Mouse (Mus musculus) megakaryocyte, adult 5-6 weeks (primary cell): ENCODE measurements around the gene Otud7b. TPM values are rescaled to one million over a fixed set of nuclear protein-coding genes. Genes with fewer than 3 reads are reported as not detected.

Experiments
- total RNA-seq, 2 experiments: library from RNA; stranded (forward) in 1 of 2; stranded (reverse) in 1 of 2; fragments of 153-499, 151-499 nt in 1 of 2; fragments of 221-1000, 200-1000 nt in 1 of 2; gene quantifications; 2 replicates each; pipeline versions ENCODE4 v1.2.3 to v1.2.4; 2015 to 2017

Gene Otud7b
- total RNA-seq, 2 experiments from 2014 or later = 1.2 to 3.1 TPM

Other genes with a start within 250 kb of the Otud7b start
- 27.3 and 29.1 TPM in 2 replicates for gene Prpf3, start 248.6 kb upstream of the Otud7b start, total RNA-seq (2015)
- 15.7 and 25.9 TPM in 2 replicates for gene Prpf3, start 248.6 kb upstream of the Otud7b start, total RNA-seq (2017)
- 143 and 165 TPM in 2 replicates for gene Mrps21, start 233.0 kb upstream of the Otud7b start, total RNA-seq (2015)
- gene Mrps21, start 233.0 kb upstream of the Otud7b start, total RNA-seq (2017) = 333 and 410 TPM in 2 replicates
- 1.0 and 1.2 TPM in 2 replicates for gene Ciart, start 222.3 kb upstream of the Otud7b start, total RNA-seq (2015)
- 0.85 and 1.6 TPM in 2 replicates for gene Ciart, start 222.3 kb upstream of the Otud7b start, total RNA-seq (2017)
- gene BC028528, start 212.5 kb upstream of the Otud7b start, total RNA-seq (2015) = 88.2 and 97.9 TPM in 2 replicates
- gene BC028528, start 212.5 kb upstream of the Otud7b start, total RNA-seq (2017) = 114 and 117 TPM in 2 replicates
- 28.3 and 31.4 TPM in 2 replicates for gene Aph1a, start 210.6 kb upstream of the Otud7b start, total RNA-seq (2015)
- 38.9 and 39.2 TPM in 2 replicates for gene Aph1a, start 210.6 kb upstream of the Otud7b start, total RNA-seq (2017)
- not detected in 2 replicates for gene Car14, start 199.8 kb upstream of the Otud7b start, total RNA-seq (2015)
- gene Car14, start 199.8 kb upstream of the Otud7b start, total RNA-seq (2017) = not detected in 2 replicates
- gene Anp32e, start 175.3 kb upstream of the Otud7b start, total RNA-seq (2015) = 88.7 and 117 TPM in 2 replicates
- gene Anp32e, start 175.3 kb upstream of the Otud7b start, total RNA-seq (2017) = 250 and 285 TPM in 2 replicates
- 116 and 124 TPM in 2 replicates for gene Plekho1, start 108.5 kb upstream of the Otud7b start, total RNA-seq (2015)
- gene Plekho1, start 108.5 kb upstream of the Otud7b start, total RNA-seq (2017) = 104 and 119 TPM in 2 replicates
- 23.8 and 31.2 TPM in 2 replicates for gene Vps45, start 46.1 kb upstream of the Otud7b start, total RNA-seq (2015)
- gene Vps45, start 46.1 kb upstream of the Otud7b start, total RNA-seq (2017) = 9.5 and 11.6 TPM in 2 replicates
- 0.09 TPM in 1 of 2 replicates, not detected in the other for gene Mtmr11, start 57.5 kb downstream of the Otud7b start, total RNA-seq (2015)
- not detected in 2 replicates for gene Mtmr11, start 57.5 kb downstream of the Otud7b start, total RNA-seq (2017)
- 51.0 and 64.8 TPM in 2 replicates for gene Sf3b4, start 67.8 kb downstream of the Otud7b start, total RNA-seq (2015)
- 15.4 and 16.3 TPM in 2 replicates for gene Sf3b4, start 67.8 kb downstream of the Otud7b start, total RNA-seq (2017)
- gene Sv2a, start 76.6 kb downstream of the Otud7b start, total RNA-seq (2015) = 0.09 and 0.11 TPM in 2 replicates
- gene Sv2a, start 76.6 kb downstream of the Otud7b start, total RNA-seq (2017) = 0.07 TPM in 1 of 2 replicates, not detected in the other
- gene Bola1, start 115.2 kb downstream of the Otud7b start, total RNA-seq (2015) = 11.9 and 14.2 TPM in 2 replicates
- gene Bola1, start 115.2 kb downstream of the Otud7b start, total RNA-seq (2017) = 9.9 and 12.1 TPM in 2 replicates
- gene Hist2h2ab, start 115.3 kb downstream of the Otud7b start, total RNA-seq (2015) = 6.0 and 6.9 TPM in 2 replicates
- 70.6 and 78.2 TPM in 2 replicates for gene Hist2h2ab, start 115.3 kb downstream of the Otud7b start, total RNA-seq (2017)
- 43.3 and 49.5 TPM in 2 replicates for gene Hist2h2ac, start 116.4 kb downstream of the Otud7b start, total RNA-seq (2015)
- 3,888 and 4,875 TPM in 2 replicates for gene Hist2h2ac, start 116.4 kb downstream of the Otud7b start, total RNA-seq (2017)
- 10.2 and 11.9 TPM in 2 replicates for gene Hist2h2be, start 116.6 kb downstream of the Otud7b start, total RNA-seq (2015)
- 14.8 and 14.9 TPM in 2 replicates for gene Hist2h2be, start 116.6 kb downstream of the Otud7b start, total RNA-seq (2017)
- 319 and 351 TPM in 2 replicates for gene Hist2h3c2, start 134.6 kb downstream of the Otud7b start, total RNA-seq (2015)
- 146 and 157 TPM in 2 replicates for gene Hist2h3c2, start 134.6 kb downstream of the Otud7b start, total RNA-seq (2017)
- 98.2 and 115 TPM in 2 replicates for gene Hist2h2aa2, start 135.7 kb downstream of the Otud7b start, total RNA-seq (2015)
- gene Hist2h2aa2, start 135.7 kb downstream of the Otud7b start, total RNA-seq (2017) = not detected in 2 replicates
- gene Hist2h2aa1, start 141.0 kb downstream of the Otud7b start, total RNA-seq (2015) = not detected in 2 replicates
- gene Hist2h2aa1, start 141.0 kb downstream of the Otud7b start, total RNA-seq (2017) = 12,468 and 14,692 TPM in 2 replicates
- 17.8 and 20.2 TPM in 2 replicates for gene Hist2h3c1, start 142.2 kb downstream of the Otud7b start, total RNA-seq (2015)
- gene Hist2h3c1, start 142.2 kb downstream of the Otud7b start, total RNA-seq (2017) = 2.8 TPM in 1 of 2 replicates, not detected in the other
- 187 and 212 TPM in 2 replicates for gene Hist2h4, start 158.8 kb downstream of the Otud7b start, total RNA-seq (2015)
- gene Hist2h4, start 158.8 kb downstream of the Otud7b start, total RNA-seq (2017) = 175 TPM in 2 replicates
- gene Hist2h3b, start 164.1 kb downstream of the Otud7b start, total RNA-seq (2015) = 1,096 and 1,674 TPM in 2 replicates
- gene Hist2h3b, start 164.1 kb downstream of the Otud7b start, total RNA-seq (2017) = 491 and 548 TPM in 2 replicates
- 1,241 and 1,605 TPM in 2 replicates for gene Hist2h2bb, start 165.2 kb downstream of the Otud7b start, total RNA-seq (2015)
- gene Hist2h2bb, start 165.2 kb downstream of the Otud7b start, total RNA-seq (2017) = 11,779 and 12,958 TPM in 2 replicates
- 15.7 and 25.4 TPM in 2 replicates for gene Fcgr1, start 189.4 kb downstream of the Otud7b start, total RNA-seq (2015)
- gene Fcgr1, start 189.4 kb downstream of the Otud7b start, total RNA-seq (2017) = 24.5 and 27.9 TPM in 2 replicates